Mouse (Mus musculus): ENCODE results near the gene Chl1.

- TF ChIP-seq POLR2A (IDR thresholded peaks at IDR 0.05; ENCODE audit: borderline replicate concordance, extremely low read depth, insufficient read depth, insufficient read length, poor library complexity, severe bottlenecking) (no peak), CTCF (IDR thresholded peaks at IDR 0.05; ENCODE audit: borderline replicate concordance, extremely low read depth, insufficient read depth, insufficient read length) (no peak)
Measured at GRCm38 (mm10) chr6:103526945-103527777, 16.8 kb downstream of the Chl1 start.

All from brain, embryonic 14.5 days (tissue).